Mouse (Mus musculus) cerebellum, adult (tissue): ENCODE data around the gene Zap70.

Experiments used
- ATAC-seq: cut with Nextera tagmentation; 2 replicates; pipeline ENCODE4 v1.9.2; 2017; ENCODE audit warnings: mild to moderate bottlenecking, moderate library complexity, mixed read lengths; ENCODE audit not compliant: insufficient number of reproducible peaks, low FRiP score, low TSS enrichment

Zap70 gene

DNA sequence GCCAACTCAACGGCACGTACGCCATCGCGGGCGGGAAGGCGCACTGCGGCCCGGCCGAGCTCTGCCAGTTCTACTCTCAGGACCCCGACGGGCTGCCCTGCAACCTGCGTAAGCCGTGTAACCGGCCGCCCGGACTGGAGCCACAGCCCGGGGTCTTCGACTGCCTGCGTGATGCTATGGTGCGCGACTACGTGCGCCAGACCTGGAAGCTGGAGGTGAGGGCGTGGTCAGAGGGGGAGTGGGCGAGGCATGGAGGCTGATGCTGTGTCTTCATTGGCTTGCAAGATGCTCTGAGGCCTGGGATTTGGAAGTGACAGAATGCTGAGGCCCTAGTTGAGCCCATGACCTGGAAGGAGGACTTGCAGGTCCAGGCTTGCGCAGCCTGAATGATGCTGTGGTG, 9.4 kb downstream of the Zap70 start:
- no peak for ATAC-seq

DNA sequence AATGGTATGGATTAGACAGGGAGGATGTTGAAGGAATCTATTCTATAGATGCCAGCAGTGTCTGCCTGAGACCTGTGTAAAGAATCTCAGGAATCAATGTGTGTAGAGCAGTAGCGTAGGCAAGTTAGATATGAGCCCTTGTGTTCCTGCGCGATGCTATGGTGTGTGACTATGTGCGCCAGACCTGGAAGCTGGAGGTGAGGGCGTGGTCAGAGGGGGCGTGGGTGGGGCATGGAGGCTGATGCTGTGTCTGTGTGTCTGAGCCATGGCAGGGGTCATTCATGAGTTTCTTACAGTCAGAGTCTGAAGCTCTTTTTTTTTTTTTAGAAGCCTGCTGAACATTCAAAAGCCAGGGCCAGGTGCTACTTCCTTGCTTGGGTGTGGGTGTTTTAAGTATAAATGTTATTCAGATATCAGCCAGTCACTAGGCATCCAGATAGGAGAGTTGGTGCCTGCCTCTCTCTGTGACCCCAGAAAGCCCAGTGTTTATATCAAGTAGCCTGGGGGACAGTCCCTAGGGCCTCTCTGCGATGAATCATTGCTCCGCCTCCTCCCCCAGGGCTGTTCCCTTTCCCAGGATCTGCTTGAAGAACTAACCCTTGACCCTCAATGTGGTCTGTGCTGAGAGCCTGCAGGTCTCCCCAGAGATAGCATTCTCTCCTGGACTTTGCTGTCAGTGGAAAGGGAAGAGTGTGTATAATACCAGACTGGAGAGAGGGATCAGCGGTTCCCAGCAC, 10.8 kb downstream of the Zap70 start:
- no peak for ATAC-seq

DNA sequence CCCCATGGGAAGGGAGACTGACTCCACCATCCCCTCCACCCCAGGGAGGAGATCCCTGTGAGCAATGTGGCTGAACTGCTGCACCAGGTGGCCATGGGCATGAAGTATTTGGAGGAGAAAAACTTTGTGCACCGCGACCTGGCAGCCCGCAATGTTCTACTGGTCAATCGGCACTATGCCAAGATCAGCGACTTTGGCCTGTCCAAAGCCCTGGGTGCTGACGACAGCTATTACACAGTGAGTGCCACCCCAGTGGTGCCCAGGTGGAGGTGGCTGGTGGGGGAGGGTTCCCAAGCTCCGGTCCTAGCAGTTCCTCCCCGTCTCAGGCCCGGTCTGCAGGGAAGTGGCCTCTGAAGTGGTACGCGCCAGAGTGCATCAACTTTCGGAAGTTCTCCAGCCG, 19.2 kb downstream of the Zap70 start:
- ATAC-seq = no peak

DNA sequence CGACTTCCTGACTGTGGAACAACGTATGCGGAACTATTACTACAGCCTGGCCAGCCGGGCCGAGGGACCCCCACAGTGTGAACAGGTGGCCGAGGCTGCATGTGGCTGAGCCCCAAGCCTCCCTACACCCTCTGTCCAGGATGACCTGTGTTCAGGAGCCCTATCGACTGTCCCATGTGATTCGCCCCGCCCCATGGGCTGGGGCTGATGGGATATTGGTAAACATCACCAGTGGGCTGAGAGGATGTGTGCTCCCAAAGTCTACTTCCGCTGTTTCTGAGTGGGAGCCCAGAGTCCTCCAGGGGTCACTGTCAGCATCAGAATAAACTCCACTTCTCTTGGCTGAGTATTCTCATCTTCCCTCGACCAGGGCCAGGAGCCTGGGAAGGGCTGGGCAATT, 20.9 kb downstream of the Zap70 start:
- ATAC-seq = no peak

DNA sequence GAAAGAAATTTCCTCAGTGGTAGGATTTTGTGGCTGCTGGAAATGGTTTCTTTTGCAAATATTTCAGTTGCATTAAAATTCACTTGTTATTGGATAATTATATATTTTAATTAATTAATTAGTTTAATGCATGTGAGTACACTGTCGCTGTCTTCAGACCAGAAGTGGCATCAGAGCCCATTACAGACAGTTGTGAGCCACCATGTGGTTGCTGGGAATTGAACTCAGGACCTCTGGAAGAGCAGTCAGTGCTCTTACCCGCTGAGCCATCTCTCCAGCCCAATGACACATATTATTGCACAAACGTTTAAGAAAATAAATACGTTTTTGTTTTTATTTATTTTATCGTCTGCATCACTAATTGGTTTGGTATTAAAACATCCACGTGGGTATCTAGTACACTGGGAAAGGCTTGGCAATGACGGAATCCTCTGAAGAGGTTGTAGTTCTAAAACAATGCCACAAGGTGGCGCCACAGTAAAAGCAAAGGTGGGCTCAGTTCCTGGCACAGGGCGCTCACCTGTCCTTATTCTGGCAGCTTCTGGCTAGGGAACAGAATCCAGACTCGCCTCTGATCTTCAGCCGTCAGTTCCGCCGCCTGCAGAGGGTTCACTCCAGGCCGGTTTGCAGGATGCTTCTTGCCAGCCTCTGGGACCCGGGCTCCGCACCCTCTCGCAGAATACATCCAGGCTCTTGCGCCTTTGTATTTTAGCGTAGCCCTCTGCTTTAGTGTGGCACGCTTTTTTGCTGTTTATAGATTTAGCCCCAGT, 23.0 kb downstream of the Zap70 start:
- peak; percentile 84 for ATAC-seq

DNA sequence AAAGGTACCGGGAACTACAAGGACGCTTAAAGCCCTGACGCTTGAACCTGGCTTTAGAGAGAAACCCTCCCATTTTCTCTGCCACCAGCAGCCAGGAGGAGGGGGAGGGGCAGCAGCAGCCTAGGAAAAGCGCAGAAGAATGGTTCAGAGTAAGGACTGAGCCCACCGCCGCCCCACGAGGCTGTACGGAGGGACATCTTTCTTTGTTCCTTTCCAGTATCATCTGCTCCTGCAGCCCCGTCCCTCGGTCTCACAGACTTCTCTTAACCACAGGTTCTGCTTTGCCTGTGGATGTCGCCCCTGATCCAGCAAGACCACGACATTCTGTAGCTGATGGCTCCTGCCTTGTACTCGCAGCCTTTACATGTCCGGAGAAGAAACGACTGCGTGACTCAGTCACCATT, 23.6 kb downstream of the Zap70 start:
- 0 out of 2 replicates have a peak, but pooled peaks have one; percentile 43 for ATAC-seq

DNA sequence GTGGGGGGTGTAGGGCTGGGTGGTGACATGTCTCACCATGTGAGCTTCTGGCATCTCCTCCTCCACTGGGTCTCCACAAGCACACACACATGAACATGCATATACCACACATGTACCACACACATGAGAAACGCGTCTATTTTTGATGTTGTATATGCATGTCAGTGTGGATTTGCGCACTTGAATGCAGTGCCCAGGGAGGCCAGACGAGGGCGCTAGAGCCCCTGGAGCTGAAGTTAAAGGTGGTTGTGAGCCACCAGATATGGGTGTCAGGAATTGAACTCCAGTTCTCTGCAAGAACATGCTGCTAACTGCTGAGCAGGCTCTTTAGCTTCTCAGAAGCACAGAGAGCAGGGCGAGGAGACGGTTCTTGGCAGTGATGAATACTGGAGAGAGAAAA, 24.8 kb downstream of the Zap70 start:
- ATAC-seq = no peak

DNA sequence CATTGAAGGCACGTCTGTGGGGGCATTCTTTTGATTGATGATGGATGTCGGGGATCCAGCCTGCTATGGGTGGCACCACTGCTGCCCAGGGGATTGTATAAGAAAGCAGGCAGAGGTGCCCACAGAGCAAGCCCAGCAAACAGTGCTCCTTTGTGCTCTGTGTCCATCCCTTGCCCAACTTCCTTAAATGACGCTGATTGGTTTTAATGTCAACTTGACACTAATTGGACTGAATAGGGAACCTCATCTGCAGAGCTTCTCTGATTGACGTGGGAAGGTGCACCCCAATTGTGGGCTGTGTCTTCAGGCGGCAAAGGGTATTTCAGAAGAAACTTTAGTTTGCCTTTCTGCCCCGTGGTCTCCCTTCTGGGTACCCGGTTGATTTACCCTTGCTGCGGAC, 27.8 kb downstream of the Zap70 start:
- ATAC-seq = no peak

DNA sequence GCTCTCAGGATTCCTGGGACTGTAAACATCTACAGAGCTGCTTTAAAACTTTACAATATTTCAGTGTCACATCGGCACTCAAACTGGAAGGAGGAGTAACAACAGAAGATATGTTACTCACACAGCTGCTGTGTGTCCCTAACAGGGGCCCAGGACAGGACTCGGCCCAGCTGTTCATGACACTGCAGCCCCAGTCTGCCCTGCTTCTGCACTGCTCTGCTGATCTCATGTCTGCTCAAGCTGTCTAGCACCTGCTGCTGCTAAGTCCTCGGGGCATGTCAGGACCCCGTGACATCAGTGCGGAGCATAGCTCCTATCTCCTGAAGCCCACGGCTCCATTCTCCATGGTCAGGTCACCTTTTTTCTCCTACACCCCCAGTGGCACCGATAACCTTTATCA, 35.1 kb downstream of the Zap70 start:
- ATAC-seq = no peak

DNA sequence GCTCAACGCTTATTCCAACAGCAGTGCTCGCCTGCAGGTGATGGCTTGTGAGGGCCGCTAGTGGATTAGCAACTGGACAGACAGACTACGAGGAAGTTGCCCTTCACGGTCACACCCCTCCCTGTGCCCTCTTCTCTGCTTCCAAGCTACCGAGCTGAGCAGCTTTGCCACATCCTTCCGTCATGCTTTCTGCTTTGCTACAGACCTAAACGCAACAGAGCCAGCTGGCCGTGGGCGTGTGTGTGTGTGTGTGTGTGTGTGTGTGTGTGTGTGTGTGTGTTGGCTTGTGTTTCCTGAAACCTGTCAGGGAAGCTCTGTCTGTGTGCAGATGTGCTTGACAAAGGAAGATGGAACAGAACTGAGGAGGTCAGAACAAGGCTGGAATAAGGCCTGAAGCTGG, 35.9 kb downstream of the Zap70 start:
- ATAC-seq = no peak

DNA sequence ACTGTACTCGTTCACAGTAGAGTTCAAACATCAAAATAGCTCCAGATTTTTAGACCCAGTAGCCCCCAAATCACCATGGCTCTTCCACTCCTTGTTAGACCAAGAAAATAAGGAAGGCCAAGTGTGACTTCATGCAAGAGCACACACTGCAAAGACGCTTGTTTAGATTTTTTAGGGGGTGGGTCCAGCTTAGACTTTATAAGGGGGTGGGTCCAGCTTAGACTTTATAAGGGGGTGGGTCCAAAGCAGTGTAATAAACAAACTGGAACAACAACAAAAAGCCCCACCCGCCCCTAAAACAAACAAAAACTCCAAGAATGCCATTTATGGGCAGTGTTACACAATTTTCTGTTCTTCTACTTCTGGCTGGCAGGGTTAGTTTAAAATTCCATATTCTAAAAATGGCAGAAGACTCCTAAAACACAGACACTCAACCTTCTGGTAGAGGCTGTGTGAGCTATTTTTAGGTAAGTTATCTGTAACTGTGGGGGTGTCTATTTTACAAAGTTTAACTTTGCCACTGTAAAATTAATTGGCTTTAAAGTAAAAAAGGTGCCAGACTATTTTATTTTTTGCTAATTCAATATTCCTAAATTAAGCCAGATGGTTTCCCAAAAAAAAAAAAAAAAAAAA, 38.9 kb downstream of the Zap70 start:
- no peak for ATAC-seq

DNA sequence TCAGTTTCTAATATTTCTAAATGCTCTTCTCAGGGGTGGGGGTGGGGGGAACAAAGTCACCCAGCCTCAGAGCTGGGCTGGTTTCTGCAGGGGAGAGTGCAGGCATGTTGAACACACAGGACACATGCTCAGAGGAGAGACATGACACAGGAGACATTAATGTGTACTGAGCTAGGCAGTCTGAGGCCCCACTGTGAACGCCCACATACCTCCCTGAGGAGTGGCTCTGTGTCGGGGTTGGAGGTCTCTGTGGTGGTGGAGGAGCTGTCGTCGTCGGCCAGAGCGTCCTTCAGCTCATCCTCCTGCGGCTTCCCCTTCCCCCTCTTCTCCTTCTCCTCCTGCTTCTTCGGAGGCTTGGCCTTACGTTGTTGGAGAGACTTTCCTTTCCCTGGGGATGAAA, 42.7 kb downstream of the Zap70 start:
- ATAC-seq = no peak

DNA sequence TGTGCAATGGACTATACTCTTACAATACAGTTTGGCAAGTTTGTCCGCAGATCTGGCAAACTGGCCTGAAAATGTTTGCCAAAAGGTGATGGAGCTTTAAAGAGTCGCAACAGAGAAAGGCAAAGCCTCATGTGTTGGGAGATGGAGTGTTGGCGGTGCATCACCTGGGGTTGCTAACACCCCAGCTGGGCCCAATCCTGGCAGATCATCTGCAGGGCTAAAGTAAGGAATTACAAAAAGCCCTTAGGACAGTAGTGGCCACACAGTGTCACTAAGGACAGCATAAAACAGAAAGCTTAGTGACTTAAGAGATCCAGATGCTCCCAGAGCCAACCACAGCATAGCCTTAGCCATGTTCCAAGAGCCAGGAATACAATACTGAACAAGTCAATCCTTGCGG, 43.2 kb downstream of the Zap70 start:
- ATAC-seq = no peak

DNA sequence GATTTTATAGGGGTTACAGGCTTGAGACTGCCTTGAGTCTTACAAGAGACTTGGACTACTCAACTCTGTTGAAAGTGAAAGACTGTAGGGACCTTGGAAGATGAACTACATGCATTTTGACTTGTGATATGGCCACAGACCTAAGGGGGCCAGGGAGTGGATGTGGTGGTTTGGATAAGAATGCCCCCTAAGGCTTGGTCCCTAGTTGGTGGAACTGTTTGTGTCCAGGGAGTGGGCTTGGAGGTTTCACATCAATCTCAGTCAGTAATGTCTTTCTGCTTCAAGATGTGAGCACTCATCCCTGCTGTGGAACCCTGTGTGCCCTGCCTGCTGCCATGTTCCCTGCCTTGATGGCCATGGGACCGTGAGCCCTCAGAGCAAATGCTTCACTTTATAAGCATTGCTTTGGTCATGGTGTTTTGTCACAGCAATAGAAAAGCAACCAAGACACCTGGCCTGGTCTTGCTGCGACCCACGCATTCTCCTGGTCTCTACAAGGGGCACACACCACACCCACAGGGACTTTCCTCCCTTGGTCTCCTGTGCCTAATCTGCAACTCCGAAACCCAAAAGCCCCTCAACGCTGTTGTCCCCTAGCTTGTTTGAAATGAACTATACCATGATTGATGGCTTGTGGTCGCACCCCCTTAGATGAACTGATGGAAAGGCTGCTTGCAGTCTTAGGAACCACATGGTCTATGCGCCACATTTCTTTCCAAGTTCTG, 44.7 kb downstream of the Zap70 start:
- ATAC-seq = no peak

DNA sequence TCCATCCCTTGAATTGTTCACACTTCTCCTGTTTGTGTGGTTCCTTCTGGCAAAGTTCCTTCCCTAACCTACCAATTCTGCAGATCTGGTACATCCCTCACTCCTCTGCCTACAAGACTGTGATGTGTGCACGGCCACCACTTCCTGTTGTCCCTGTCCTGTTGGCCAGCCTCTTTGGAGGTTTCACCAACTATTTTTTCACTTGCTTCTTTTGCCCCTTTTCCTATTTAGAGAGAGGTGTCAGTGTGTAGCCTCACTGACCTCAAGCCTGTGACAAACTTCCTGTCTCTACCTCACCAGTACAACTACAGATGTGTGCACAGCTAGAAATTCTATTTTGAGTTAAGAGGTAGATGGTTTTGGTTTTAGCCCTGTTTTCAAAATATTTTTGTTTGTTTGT, 45.5 kb downstream of the Zap70 start:
- ATAC-seq = no peak

DNA sequence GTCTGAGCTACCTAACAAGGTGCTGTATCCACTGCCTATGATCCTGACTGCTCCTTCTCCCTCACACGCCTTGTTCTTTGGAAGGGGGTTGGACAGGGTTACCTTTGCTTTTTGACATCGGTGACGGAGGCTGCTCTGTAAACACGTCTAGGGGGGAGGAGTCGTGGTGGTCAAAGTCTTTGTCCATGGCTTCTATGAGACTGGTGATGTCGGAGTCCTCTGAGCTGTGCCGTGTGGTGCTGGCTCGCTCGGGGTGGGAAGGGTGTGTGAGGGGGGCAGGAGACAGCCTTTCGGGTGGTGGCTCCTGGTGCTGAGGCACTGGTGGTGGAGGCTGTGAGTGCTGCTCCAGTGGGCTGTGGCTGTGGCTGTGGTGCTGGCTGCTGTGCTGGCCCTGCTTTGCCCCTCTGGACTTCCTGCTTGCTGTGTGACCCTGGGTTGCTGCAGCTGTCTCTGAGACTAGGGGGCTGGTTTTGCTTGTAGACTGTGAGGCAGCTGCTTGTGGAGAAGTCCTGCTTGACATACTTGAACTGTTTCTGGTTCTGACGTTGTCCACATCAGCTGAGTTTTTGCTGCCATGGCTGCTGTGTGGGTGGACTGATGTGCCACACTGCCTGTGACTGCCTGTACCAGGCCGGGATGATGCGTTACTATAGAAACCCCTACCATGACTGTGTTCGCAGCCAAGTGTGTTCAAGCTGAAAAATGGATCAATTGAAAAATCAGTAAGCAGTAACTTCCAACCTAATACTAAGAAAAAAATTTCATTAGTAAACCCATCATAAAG, 46.4 kb downstream of the Zap70 start:
- no peak for ATAC-seq

DNA sequence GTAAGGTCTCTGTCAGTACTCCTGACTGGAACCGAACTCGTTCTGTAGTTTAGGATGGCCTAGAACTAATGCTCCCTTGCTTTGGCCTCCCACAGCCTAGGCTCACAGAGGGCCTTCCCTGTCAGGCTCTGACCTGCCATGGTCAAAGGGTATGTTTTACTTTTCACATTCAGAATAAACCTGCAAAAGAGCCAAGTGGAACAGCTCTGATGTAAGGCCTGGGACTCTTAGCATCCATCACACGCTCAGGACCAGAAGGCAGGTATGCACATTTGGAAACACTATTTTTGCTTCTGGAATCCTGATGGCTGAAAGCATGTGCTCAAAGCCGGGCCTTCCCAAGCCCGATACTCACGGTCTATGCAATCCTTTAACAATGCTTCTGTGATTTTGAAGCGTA, 50.2 kb downstream of the Zap70 start:
- no peak for ATAC-seq

DNA sequence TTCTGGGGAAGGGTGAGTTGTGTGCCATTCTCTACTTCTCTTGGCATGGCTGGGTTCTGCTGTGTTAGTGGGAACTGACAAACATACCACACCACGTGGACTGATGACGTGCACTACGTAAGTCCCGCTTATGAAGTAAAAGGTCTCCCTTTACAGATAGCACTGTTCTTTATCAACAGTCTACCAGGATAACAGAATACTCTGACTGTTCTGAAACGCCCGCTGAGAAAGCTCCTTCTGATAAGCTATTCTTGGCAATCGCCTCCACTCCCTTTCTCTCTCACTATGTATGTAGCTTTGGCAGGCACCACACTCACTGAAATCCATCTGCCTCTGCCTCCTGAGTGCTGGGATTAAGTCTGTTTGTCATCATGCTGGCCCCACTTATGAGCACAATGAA, 51.8 kb downstream of the Zap70 start:
- no peak for ATAC-seq

DNA sequence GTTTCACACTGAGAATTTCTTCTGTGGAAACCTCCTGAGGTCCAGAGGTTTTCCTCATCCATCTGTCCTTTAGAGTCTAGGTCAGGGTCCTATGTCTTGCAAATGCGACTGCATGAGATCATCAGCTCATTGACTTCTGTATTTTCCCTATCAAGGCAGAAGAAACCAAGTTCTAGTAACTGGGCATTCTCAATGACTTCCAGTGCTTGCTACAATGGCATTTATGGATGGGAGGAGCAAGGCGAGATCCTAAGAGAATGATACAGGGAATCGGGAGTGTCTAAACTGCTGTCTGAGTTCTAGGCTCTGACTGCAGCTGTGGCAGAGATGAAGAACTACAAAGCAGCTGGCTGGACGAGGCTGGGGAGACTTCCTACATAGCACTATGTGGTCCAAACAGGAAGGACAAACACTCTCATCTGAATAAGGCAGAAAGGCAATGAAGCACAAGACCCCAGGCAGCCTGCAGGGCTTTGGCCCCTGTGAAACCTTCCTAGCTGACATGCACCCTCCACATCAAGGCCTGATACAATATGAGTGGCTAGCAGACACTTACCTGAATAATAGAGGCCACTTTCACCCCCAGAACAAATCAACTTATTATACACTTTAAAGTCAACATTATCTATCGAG, 52.8 kb downstream of the Zap70 start:
- ATAC-seq = no peak

DNA sequence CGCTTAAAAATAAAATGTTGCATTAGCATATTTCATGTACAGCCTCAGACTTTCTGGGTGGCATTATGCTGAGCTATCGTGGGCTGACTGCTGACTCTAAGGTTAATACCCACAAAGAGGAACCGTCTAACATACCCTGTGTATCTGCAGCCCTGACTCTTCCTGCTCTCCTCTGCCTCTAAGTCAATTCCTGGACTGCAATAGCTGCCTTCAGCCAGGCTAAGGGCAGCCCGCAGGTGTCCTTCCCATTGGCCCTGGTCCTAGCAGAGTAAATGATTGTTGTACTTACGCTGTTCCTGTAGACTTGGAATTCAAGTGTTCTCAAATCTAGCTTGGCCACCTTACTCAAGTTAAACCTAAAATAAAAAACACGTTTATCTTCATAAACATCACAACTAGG, 53.6 kb downstream of the Zap70 start:
- ATAC-seq = no peak
